Mouse (Mus musculus) cerebellum, adult 9-11 months (tissue): Measurements from ENCODE around the gene Lrtm2.
A peak's percentile ranks its signal among the peaks of the same experiment; 100 is the strongest.

Source experiments
- DNase-seq: peaks from one replicate; pipeline ENCODE4 v3.0.0; 2022

Lrtm2 gene

GRCm38 (mm10) chr6:119333831-119334230, 3.3 kb upstream of the Lrtm2 start:
- DNase-seq, result no peak

- DNase-seq, result no peak
Measured at GRCm38 (mm10) chr6:119333202-119333601, 2.6 kb upstream of the Lrtm2 start.

GRCm38 (mm10) chr6:119332111-119332510, 1.5 kb upstream of the Lrtm2 start:
- no peak for DNase-seq

- DNase-seq, result no peak
Measured at GRCm38 (mm10) chr6:119329936-119330335, 630 bp downstream of the Lrtm2 start.

- DNase-seq, result peak; percentile 71
Measured at GRCm38 (mm10) chr6:119329215-119329714, 1.3 kb downstream of the Lrtm2 start.

- no peak for DNase-seq
Measured at GRCm38 (mm10) chr6:119328521-119329115, 1.9 kb downstream of the Lrtm2 start.

GRCm38 (mm10) chr6:119326541-119326940, 4.0 kb downstream of the Lrtm2 start:
- DNase-seq, result no peak

- no peak for DNase-seq
Measured at GRCm38 (mm10) chr6:119325978-119326377, 4.6 kb downstream of the Lrtm2 start.

- no peak for DNase-seq
Measured at GRCm38 (mm10) chr6:119324776-119325175, 5.8 kb downstream of the Lrtm2 start.

- no peak for DNase-seq
Measured at GRCm38 (mm10) chr6:119321752-119322151, 8.8 kb downstream of the Lrtm2 start.

- DNase-seq, result no peak
Measured at GRCm38 (mm10) chr6:119320481-119320880, 10.1 kb downstream of the Lrtm2 start.

- DNase-seq, result no peak
Measured at GRCm38 (mm10) chr6:119319358-119319757, 11.2 kb downstream of the Lrtm2 start.

GRCm38 (mm10) chr6:119318732-119319131, 11.8 kb downstream of the Lrtm2 start:
- no peak for DNase-seq

- no peak for DNase-seq
Measured at GRCm38 (mm10) chr6:119314751-119315476, 15.7 kb downstream of the Lrtm2 start.

GRCm38 (mm10) chr6:119313588-119314375, 16.8 kb downstream of the Lrtm2 start:
- DNase-seq, result no peak

- DNase-seq, result no peak
Measured at GRCm38 (mm10) chr6:119313096-119313495, 17.5 kb downstream of the Lrtm2 start.

GRCm38 (mm10) chr6:119312381-119312780, 18.2 kb downstream of the Lrtm2 start:
- no peak for DNase-seq

GRCm38 (mm10) chr6:119310176-119310575, 20.4 kb downstream of the Lrtm2 start:
- DNase-seq, result peak; percentile 11

- DNase-seq, result no peak
Measured at GRCm38 (mm10) chr6:119307867-119308413, 22.6 kb downstream of the Lrtm2 start.

- no peak for DNase-seq
Measured at GRCm38 (mm10) chr6:119303331-119303730, 27.2 kb downstream of the Lrtm2 start.

- peak; percentile 88 for DNase-seq
Measured at GRCm38 (mm10) chr6:119301310-119301709, 29.3 kb downstream of the Lrtm2 start.

GRCm38 (mm10) chr6:119280761-119281160, 49.8 kb downstream of the Lrtm2 start:
- DNase-seq, result peak; percentile 83

GRCm38 (mm10) chr6:119276713-119277112, 53.9 kb downstream of the Lrtm2 start:
- no peak for DNase-seq
